Mouse (Mus musculus) bone marrow, adult 2 months (tissue): ENCODE data around the gene Cmtm5.

Source experiments
- CTCF ChIP-seq: fragments of 200-500 bp; IDR thresholded peaks from 2 replicates; pipeline ENCODE4 v1.5.1; 2011; ENCODE audit warnings: low read length, control low read depth; ENCODE audit not compliant: control insufficient read depth, insufficient read depth
- POLR2A ChIP-seq: fragments of 200-500 bp; IDR thresholded peaks from 2 replicates; pipeline ENCODE4 v1.6.1; 2011; ENCODE audit warnings: low read depth, mild to moderate bottlenecking, control low read depth, low read length, borderline replicate concordance; ENCODE audit not compliant: control insufficient read depth

GRCm38 (mm10) chr14:54924641-54925348, 11.3 kb upstream of the Cmtm5 start:
- no peak for TF ChIP-seq CTCF
- no peak for TF ChIP-seq POLR2A
